Mouse (Mus musculus): ENCODE measurements at regions not wholly inside any gene's neighbourhood (a gene's known extent, or its start where the extent isn't known, plus 50 kb on each side); places are given as distances from the start of the nearest gene placed in this dataset.
A peak's percentile ranks its signal among the peaks of the same experiment; 100 is the strongest.

- no peak overlapping the region for H3K9ac ChIP-seq (ENCODE audit: low read length)
- H3K4me3 ChIP-seq (ENCODE audit: low read depth, low read length): no peak overlapping the region
- H3K4me2 ChIP-seq: no peak overlapping the region
- DNase-seq (ENCODE audit: low spot score, missing footprints): no peak
- H3K36me3 ChIP-seq (ENCODE audit: control insufficient read depth, insufficient read depth, low read length): no peaks in the 10 kb centered on the region
- H3K27me3 ChIP-seq (ENCODE audit: control insufficient read depth, insufficient read depth, low read length): no peaks in the 10 kb centered on the region
- no peak for ATAC-seq (ENCODE audit: low FRiP score)
- no peak overlapping the region for H3K27ac ChIP-seq (ENCODE audit: low read depth, low read length)
- 80% methylated on average over 5 of the region's 5 CpGs for WGBS
- H3K9me3 ChIP-seq (ENCODE audit: control insufficient read depth, low read length): no peaks in the 10 kb centered on the region
- H3K4me1 ChIP-seq (ENCODE audit: control insufficient read depth, insufficient read depth, low read length): peaks cover 4% of the 10 kb centered on the region; the same call in 1 of the 2 replicates
Observed at GRCm38 (mm10) chr9:43942147-43942546, 101.0 kb upstream of the Thy1 start.

- no peak overlapping the region for H3K4me2 ChIP-seq
- DNase-seq (ENCODE audit: low spot score, missing footprints): no peak
- H3K27ac ChIP-seq (ENCODE audit: low read depth, low read length): no peak overlapping the region
- no peak overlapping the region for H3K9ac ChIP-seq (ENCODE audit: low read length)
- no peak overlapping the region for H3K4me3 ChIP-seq (ENCODE audit: low read depth, low read length)
- no peaks in the 10 kb centered on the region for H3K27me3 ChIP-seq (ENCODE audit: control insufficient read depth, insufficient read depth, low read length)
- no peaks in the 10 kb centered on the region for H3K9me3 ChIP-seq (ENCODE audit: control insufficient read depth, low read length)
- ATAC-seq (ENCODE audit: low FRiP score): no peak
- peaks cover 9% of the 10 kb centered on the region for H3K4me1 ChIP-seq (ENCODE audit: control insufficient read depth, insufficient read depth, low read length)
- WGBS: 33% methylated on average over 6 of the region's 6 CpGs
- H3K36me3 ChIP-seq (ENCODE audit: control insufficient read depth, insufficient read depth, low read length): no peaks in the 10 kb centered on the region
Observed at GRCm38 (mm10) chr9:43943522-43943921, 99.7 kb upstream of the Thy1 start.

- H3K4me1 ChIP-seq (ENCODE audit: control insufficient read depth, insufficient read depth, low read length): peaks cover 9% of the 10 kb centered on the region
- no peak overlapping the region for H3K4me2 ChIP-seq
- ATAC-seq (ENCODE audit: low FRiP score) (no peak), DNase-seq (ENCODE audit: low spot score, missing footprints) (no peak)
- no peak overlapping the region for H3K9ac ChIP-seq (ENCODE audit: low read length)
- no peak overlapping the region for H3K4me3 ChIP-seq (ENCODE audit: low read depth, low read length)
- no peaks in the 10 kb centered on the region for H3K27me3 ChIP-seq (ENCODE audit: control insufficient read depth, insufficient read depth, low read length)
- WGBS: 81% methylated on average over 13 of the region's 13 CpGs
- H3K27ac ChIP-seq (ENCODE audit: low read depth, low read length): no peak overlapping the region
- no peaks in the 10 kb centered on the region for H3K36me3 ChIP-seq (ENCODE audit: control insufficient read depth, insufficient read depth, low read length)
- H3K9me3 ChIP-seq (ENCODE audit: control insufficient read depth, low read length): no peaks in the 10 kb centered on the region
Observed at GRCm38 (mm10) chr9:43944816-43945741, 98.1 kb upstream of the Thy1 start.

GRCm38 (mm10) chr9:43945997-43946649, 97.1 kb upstream of the Thy1 start:
- Histone ChIP-seq H3K4me1 (ENCODE audit: control insufficient read depth, insufficient read depth, low read length) (peaks cover 9% of the 10 kb centered on the region), H3K27ac (ENCODE audit: low read depth, low read length) (no peak overlapping the region), H3K4me2 (no peak overlapping the region), H3K9ac (ENCODE audit: low read length) (no peak overlapping the region), H3K9me3 (ENCODE audit: control insufficient read depth, low read length) (no peaks in the 10 kb centered on the region), H3K27me3 (ENCODE audit: control insufficient read depth, insufficient read depth, low read length) (no peaks in the 10 kb centered on the region), H3K4me3 (ENCODE audit: low read depth, low read length) (no peak overlapping the region), H3K36me3 (ENCODE audit: control insufficient read depth, insufficient read depth, low read length) (no peaks in the 10 kb centered on the region)
- 75% methylated on average over 13 of the region's 13 CpGs for WGBS
- ATAC-seq (ENCODE audit: low FRiP score) (no peak), DNase-seq (ENCODE audit: low spot score, missing footprints) (no peak)

- no peaks in the 10 kb centered on the region for H3K27me3 ChIP-seq (ENCODE audit: control insufficient read depth, insufficient read depth, low read length)
- 64% methylated on average over 5 of the region's 5 CpGs for WGBS
- no peak overlapping the region for H3K4me3 ChIP-seq (ENCODE audit: low read depth, low read length)
- no peak overlapping the region for H3K27ac ChIP-seq (ENCODE audit: low read depth, low read length)
- peaks cover 9% of the 10 kb centered on the region for H3K4me1 ChIP-seq (ENCODE audit: control insufficient read depth, insufficient read depth, low read length)
- no peak overlapping the region for H3K9ac ChIP-seq (ENCODE audit: low read length)
- DNase-seq (ENCODE audit: low spot score, missing footprints) (no peak), ATAC-seq (ENCODE audit: low FRiP score) (no peak)
- no peaks in the 10 kb centered on the region for H3K9me3 ChIP-seq (ENCODE audit: control insufficient read depth, low read length)
- no peaks in the 10 kb centered on the region for H3K36me3 ChIP-seq (ENCODE audit: control insufficient read depth, insufficient read depth, low read length)
- no peak overlapping the region for H3K4me2 ChIP-seq
Observed at GRCm38 (mm10) chr9:43947089-43947488, 96.1 kb upstream of the Thy1 start.

GRCm38 (mm10) chr9:43947490-43948150, 95.6 kb upstream of the Thy1 start:
- Histone ChIP-seq H3K27ac (ENCODE audit: low read depth, low read length) (0 out of 2 replicates have a peak overlapping the region, but pooled peaks have one; percentile 3), H3K4me3 (ENCODE audit: low read depth, low read length) (no peak overlapping the region), H3K9ac (ENCODE audit: low read length) (no peak overlapping the region), H3K4me2 (no peak overlapping the region), H3K9me3 (ENCODE audit: control insufficient read depth, low read length) (no peaks in the 10 kb centered on the region), H3K36me3 (ENCODE audit: control insufficient read depth, insufficient read depth, low read length) (no peaks in the 10 kb centered on the region), H3K27me3 (ENCODE audit: control insufficient read depth, insufficient read depth, low read length) (no peaks in the 10 kb centered on the region), H3K4me1 (ENCODE audit: control insufficient read depth, insufficient read depth, low read length) (peaks cover 9% of the 10 kb centered on the region)
- 0 out of 2 replicates have a peak, but pooled peaks have one; percentile 42 for ATAC-seq (ENCODE audit: low FRiP score)
- no peak for DNase-seq (ENCODE audit: low spot score, missing footprints)
- WGBS: 55% methylated on average over 11 of the region's 11 CpGs

- WGBS: 37% methylated on average over 7 of the region's 7 CpGs
- DNase-seq (ENCODE audit: low spot score, missing footprints) (peak; percentile 74), ATAC-seq (ENCODE audit: low FRiP score) (no peak)
Observed at GRCm38 (mm10) chr9:43953128-43953527, 90.1 kb upstream of the Thy1 start.

GRCm38 (mm10) chr9:43959541-43959940, 83.6 kb upstream of the Thy1 start:
- Histone ChIP-seq H3K27ac (ENCODE audit: low read depth, low read length) (no peak overlapping the region), H3K4me2 (no peak overlapping the region), H3K36me3 (ENCODE audit: control insufficient read depth, insufficient read depth, low read length) (no peaks in the 10 kb centered on the region), H3K27me3 (ENCODE audit: control insufficient read depth, insufficient read depth, low read length) (no peaks in the 10 kb centered on the region), H3K9ac (ENCODE audit: low read length) (no peak overlapping the region), H3K4me1 (ENCODE audit: control insufficient read depth, insufficient read depth, low read length) (no peaks in the 10 kb centered on the region), H3K9me3 (ENCODE audit: control insufficient read depth, low read length) (no peaks in the 10 kb centered on the region), H3K4me3 (ENCODE audit: low read depth, low read length) (no peak overlapping the region)
- no peak for ATAC-seq (ENCODE audit: low FRiP score)
- DNase-seq (ENCODE audit: low spot score, missing footprints): peak; percentile 90
- WGBS: 29% methylated on average over 9 of the region's 9 CpGs

More at GRCm38 (mm10) chr9:43953128-43953527, 90.1 kb upstream of the Thy1 start:
- no peaks in the 10 kb centered on the region for H3K9me3 ChIP-seq (ENCODE audit: control insufficient read depth, low read length)
- H3K27ac ChIP-seq (ENCODE audit: low read depth, low read length): no peak overlapping the region
- H3K9ac ChIP-seq (ENCODE audit: low read length): no peak overlapping the region
- no peaks in the 10 kb centered on the region for H3K4me1 ChIP-seq (ENCODE audit: control insufficient read depth, insufficient read depth, low read length)
- H3K4me3 ChIP-seq (ENCODE audit: low read depth, low read length): no peak overlapping the region
- H3K36me3 ChIP-seq (ENCODE audit: control insufficient read depth, insufficient read depth, low read length): no peaks in the 10 kb centered on the region
- no peaks in the 10 kb centered on the region for H3K27me3 ChIP-seq (ENCODE audit: control insufficient read depth, insufficient read depth, low read length)
- no peak overlapping the region for H3K4me2 ChIP-seq

GRCm38 (mm10) chr9:43961431-43961830, 81.8 kb upstream of the Thy1 start:
- Histone ChIP-seq H3K27ac (ENCODE audit: low read depth, low read length) (no peak overlapping the region), H3K36me3 (ENCODE audit: control insufficient read depth, insufficient read depth, low read length) (no peaks in the 10 kb centered on the region), H3K4me2 (no peak overlapping the region), H3K9me3 (ENCODE audit: control insufficient read depth, low read length) (no peaks in the 10 kb centered on the region), H3K27me3 (ENCODE audit: control insufficient read depth, insufficient read depth, low read length) (no peaks in the 10 kb centered on the region), H3K9ac (ENCODE audit: low read length) (no peak overlapping the region), H3K4me3 (ENCODE audit: low read depth, low read length) (no peak overlapping the region), H3K4me1 (ENCODE audit: control insufficient read depth, insufficient read depth, low read length) (no peaks in the 10 kb centered on the region)
- ATAC-seq (ENCODE audit: low FRiP score): no peak
- 55% methylated on average over 12 of the region's 12 CpGs for WGBS
- DNase-seq (ENCODE audit: low spot score, missing footprints): no peak

Measured in midbrain, embryonic 11.5 days (tissue).